Mouse (Mus musculus): ENCODE measurements around the gene Krtap3-1. TPM values are rescaled to one million over a fixed set of nuclear protein-coding genes. Genes with fewer than 3 reads are reported as not detected.
"Not testable (repeated sequence)": the region's sequence is repeated elsewhere in the genome, so short reads cannot be mapped to it uniquely, and the experiment has no call there.

Gene Krtap3-1
- not detected in 2 replicates for polyA plus RNA-seq (2016; fragmentation: Nextera tagmentation; extraction: Ambion mirVana)

DNA sequence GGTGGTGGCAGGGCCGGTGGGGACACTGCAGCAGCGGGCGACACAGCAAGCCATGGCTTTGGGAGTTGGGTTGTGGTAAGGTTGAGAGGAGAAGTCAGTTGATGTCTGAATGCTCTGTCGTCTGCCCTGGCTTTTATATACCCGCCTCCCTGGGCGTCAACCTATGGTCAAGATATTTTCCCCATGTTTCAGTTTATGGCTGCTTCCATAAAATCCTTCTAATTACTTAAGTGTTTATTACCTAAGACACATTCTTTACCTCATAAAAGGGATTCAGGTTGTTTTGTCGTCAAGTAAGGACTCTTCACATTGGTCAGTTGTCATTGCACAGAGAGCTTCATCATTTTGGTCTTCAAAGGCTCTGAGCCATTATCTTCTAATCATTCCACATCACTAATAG is at the start of gene Krtap3-1:
TSS of gene Krtap3-1 (minus strand) at position 101 of the 400 bp plus-strand sequence.
- no peak within 1 kb of the TSS for H3K4me3 ChIP-seq
- H3K27me3 ChIP-seq (replicated peaks): no peaks in the 10 kb centered on the region
- H3K36me3 ChIP-seq: no peaks in the 10 kb centered on the region
- H3K4me1 ChIP-seq: no peaks in the 10 kb centered on the region
- 79% methylated on average over 7 of the region's 7 CpGs for WGBS (ENCODE audit: insufficient replicate concordance)
- H3K9me3 ChIP-seq (replicated peaks): no peaks in the 10 kb centered on the region
- H3K9ac ChIP-seq: no peak within 1 kb of the TSS
- H3K27ac ChIP-seq: no peak within 1 kb of the TSS
- H3K4me2 ChIP-seq: no peak within 1 kb of the TSS
- no peak for ATAC-seq

DNA sequence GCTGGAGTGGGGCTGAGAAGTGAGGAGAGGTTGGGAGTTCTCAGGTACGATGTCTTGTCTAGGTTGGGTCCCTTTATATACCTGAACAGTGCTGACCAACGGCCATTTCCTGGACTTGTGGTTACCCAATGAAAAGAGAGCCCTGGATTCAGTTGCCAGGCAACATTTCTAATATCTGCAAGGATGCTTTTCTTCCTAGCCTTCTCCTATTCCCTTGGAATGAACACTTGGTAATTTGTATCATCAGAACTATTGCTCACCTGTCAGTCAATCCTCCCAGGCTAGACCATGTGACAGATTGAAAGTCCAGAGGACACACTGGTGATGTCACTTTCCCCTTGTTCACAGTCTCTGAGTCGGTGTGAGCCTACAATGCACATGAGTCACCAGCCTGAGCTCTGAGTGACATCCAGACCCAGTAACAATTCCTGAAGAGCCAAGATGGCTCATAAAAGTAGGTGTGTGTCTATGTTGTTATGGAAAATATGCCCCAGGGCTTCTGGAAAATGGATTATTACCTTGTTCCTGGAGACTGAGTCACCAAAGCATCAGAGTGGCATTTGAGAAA is 48.5 kb upstream of the Krtap3-1 start, which contains the start of gene Krtap2-4:
TSS of gene Krtap2-4 (minus strand) at position 51 of the 568 bp plus-strand sequence.
- H3K9ac ChIP-seq: no peak within 1 kb of the TSS
- no peak within 1 kb of the TSS for H3K4me3 ChIP-seq
- WGBS (ENCODE audit: insufficient replicate concordance): 50% methylated on average over 3 of the region's 3 CpGs
- H3K9me3 ChIP-seq (replicated peaks): no peaks in the 10 kb centered on the region
- no peaks in the 10 kb centered on the region for H3K36me3 ChIP-seq
- no peak within 1 kb of the TSS for H3K4me2 ChIP-seq
- no peaks in the 10 kb centered on the region for H3K27me3 ChIP-seq (replicated peaks)
- H3K4me1 ChIP-seq: no peaks in the 10 kb centered on the region
- no peak for ATAC-seq
- no peak within 1 kb of the TSS for H3K27ac ChIP-seq

DNA sequence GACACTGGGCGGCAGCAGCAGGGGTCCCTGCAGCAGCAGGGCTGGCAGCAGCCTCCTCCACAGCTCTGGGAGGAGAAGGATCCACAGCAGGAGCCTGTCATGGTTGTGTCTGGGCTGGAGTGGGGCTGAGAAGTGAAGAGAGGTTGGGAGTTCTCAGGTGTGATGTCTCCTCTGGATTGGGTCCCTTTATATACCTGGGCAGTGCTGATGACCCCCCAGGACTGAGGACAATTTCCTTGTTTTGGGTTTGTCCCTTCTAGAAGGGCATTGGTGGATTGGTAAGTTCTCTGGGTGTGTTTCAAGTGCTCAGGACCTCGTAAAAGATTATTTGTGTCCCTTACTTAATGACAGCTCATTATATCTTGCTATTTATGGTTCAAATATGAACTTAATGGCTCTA is 43.7 kb upstream of the Krtap3-1 start, which contains the start of gene Gm11937:
TSS of gene Gm11937 (minus strand) at position 101 of the 400 bp plus-strand sequence.
- H3K9me3 ChIP-seq (replicated peaks); H3K4me3 ChIP-seq; H3K36me3 ChIP-seq; H3K4me2 ChIP-seq; H3K9ac ChIP-seq; H3K4me1 ChIP-seq; H3K27me3 ChIP-seq (replicated peaks); ATAC-seq; H3K27ac ChIP-seq: not testable (repeated sequence)
- 55% methylated on average over 1 of the region's 2 CpGs for WGBS (ENCODE audit: insufficient replicate concordance)

DNA sequence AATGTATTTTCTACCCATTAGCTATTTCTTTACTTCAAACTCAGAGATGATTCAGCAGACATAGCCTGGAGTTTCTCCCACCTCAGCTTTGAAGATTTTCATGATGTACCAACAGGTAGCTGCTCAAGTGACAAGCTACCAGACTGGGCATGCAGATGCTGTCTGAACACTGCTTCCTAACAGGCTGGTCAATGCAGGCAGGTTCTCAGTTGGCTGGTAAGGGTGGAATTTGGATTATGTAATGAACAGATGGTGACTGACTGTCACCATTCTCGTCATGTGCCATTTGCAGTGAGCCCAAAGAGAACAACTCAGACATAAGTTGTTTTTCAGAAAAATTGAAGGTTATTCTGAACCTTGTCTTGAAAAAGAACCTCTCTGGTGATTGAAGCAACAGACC is 42.7 kb upstream of the Krtap3-1 start:
- Histone ChIP-seq H3K36me3 (no peaks in the 10 kb centered on the region), H3K4me1 (no peaks in the 10 kb centered on the region), H3K27ac (no peak overlapping the region), H3K4me3 (no peak overlapping the region), H3K4me2 (no peak overlapping the region), H3K27me3 (replicated peaks) (no peaks in the 10 kb centered on the region), H3K9me3 (replicated peaks) (no peaks in the 10 kb centered on the region), H3K9ac (no peak overlapping the region)
- ATAC-seq: no peak
- 56% methylated on average over 1 of the region's 1 CpGs for WGBS (ENCODE audit: insufficient replicate concordance)

DNA sequence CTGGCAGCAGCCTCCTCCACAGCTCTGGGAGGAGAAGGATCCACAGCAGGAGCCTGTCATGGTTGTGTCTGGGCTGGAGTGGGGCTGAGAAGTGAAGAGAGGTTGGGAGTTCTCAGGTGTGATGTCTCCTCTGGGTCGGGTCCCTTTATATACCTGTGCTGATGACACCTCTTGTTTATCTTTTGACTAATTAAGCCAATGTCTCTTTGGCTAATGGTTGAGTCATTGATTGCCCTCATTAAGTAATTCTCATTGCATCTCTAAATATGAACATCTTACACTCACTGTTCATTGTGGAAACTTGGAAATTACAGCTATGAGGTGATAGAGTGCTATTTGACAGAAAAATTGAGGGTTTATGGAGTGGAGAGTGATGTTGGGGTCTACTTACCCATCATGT is 36.8 kb upstream of the Krtap3-1 start, which contains the start of gene Gm11938:
TSS of gene Gm11938 (minus strand) at position 101 of the 400 bp plus-strand sequence.
- WGBS (ENCODE audit: insufficient replicate concordance): 23% methylated on average over 1 of the region's 1 CpGs
- not testable (repeated sequence) for H3K4me1 ChIP-seq; H3K36me3 ChIP-seq; H3K27ac ChIP-seq; H3K4me2 ChIP-seq; H3K9ac ChIP-seq; ATAC-seq; H3K4me3 ChIP-seq; H3K27me3 ChIP-seq (replicated peaks); H3K9me3 ChIP-seq (replicated peaks)

DNA sequence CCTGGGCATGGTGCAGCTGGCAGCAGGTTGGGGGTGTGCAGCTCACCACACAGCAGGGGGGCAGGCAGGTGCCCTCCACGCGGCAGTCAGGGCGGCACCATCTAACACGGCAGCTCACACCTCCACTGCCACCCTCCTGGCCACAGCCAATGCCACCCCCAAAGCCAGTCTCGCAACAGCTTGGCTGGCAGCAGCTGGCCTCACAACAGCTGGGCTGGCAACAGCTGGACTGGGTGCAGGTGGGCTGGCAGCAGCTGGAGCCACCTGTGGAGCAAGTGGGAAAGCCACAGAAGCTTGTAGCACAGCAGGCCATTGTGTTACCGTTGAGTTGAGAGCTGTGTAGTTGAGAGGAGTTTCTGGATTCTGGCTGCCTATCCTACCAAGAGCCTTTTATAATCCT is 31.3 kb upstream of the Krtap3-1 start, which contains the start of gene Krtap9-3:
TSS of gene Krtap9-3 (minus strand) at position 364 of the 400 bp plus-strand sequence.
- H3K9ac ChIP-seq; H3K27me3 ChIP-seq (replicated peaks); H3K4me3 ChIP-seq; H3K9me3 ChIP-seq (replicated peaks); H3K27ac ChIP-seq; H3K4me1 ChIP-seq; H3K36me3 ChIP-seq; H3K4me2 ChIP-seq; ATAC-seq: not testable (repeated sequence)
- 58% methylated on average over 4 of the region's 6 CpGs for WGBS (ENCODE audit: insufficient replicate concordance)

DNA sequence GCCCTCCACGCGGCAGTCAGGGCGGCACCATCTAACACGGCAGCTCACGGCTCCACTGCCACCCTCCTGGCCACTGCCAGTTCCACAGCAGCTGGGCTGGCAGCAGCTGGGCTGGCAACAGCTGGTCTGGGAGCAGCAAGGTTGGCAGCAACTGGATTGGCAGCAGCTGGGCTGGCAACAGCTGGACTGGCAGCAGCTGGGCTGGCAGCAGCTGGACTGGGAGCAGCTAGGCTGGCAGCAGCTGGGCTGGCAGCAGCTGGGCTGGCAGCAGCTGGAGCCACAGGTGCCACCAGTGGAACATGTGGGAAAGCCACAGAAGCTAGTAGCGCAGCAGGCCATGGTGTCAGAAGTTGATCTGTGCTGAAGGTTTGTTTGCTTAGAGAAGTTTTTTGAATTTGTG is 24.6 kb upstream of the Krtap3-1 start, which contains the start of gene Krtap1-3:
TSS of gene Krtap1-3 (minus strand) at position 359 of the 400 bp plus-strand sequence.
- Histone ChIP-seq H3K4me3 (no peak within 1 kb of the TSS), H3K4me1 (no peaks in the 10 kb centered on the region), H3K27me3 (replicated peaks) (no peaks in the 10 kb centered on the region), H3K9ac (no peak within 1 kb of the TSS), H3K4me2 (no peak within 1 kb of the TSS), H3K27ac (no peak within 1 kb of the TSS), H3K9me3 (replicated peaks) (no peaks in the 10 kb centered on the region), H3K36me3 (no peaks in the 10 kb centered on the region)
- 77% methylated on average over 6 of the region's 6 CpGs for WGBS (ENCODE audit: insufficient replicate concordance)
- no peak for ATAC-seq

DNA sequence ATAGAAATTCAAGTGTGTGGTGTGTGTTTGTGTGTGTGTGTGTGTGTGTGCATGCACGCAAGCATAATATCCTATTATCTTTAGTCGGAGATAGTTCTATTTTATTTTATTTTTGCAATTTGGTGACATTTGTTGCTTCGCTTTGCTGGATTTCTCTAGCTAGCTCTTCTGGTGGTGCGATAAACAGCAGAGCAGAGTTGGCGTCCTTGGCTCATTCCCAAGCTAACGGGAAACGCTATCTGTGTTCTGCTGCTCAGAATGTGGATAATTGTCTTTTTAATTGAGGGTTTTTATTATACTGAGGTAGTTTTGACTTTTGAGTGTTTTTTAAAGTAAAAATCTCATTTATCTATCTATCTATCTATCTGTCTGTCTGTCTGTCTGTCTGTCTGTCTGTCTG is 18.7 kb upstream of the Krtap3-1 start:
- Histone ChIP-seq H3K27ac (no peak overlapping the region), H3K36me3 (no peaks in the 10 kb centered on the region), H3K9ac (no peak overlapping the region), H3K4me3 (no peak overlapping the region), H3K27me3 (replicated peaks) (no peaks in the 10 kb centered on the region), H3K4me1 (no peaks in the 10 kb centered on the region), H3K4me2 (no peak overlapping the region), H3K9me3 (replicated peaks) (no peaks in the 10 kb centered on the region)
- WGBS (ENCODE audit: insufficient replicate concordance): 77% methylated on average over 7 of the region's 7 CpGs
- no peak for ATAC-seq

DNA sequence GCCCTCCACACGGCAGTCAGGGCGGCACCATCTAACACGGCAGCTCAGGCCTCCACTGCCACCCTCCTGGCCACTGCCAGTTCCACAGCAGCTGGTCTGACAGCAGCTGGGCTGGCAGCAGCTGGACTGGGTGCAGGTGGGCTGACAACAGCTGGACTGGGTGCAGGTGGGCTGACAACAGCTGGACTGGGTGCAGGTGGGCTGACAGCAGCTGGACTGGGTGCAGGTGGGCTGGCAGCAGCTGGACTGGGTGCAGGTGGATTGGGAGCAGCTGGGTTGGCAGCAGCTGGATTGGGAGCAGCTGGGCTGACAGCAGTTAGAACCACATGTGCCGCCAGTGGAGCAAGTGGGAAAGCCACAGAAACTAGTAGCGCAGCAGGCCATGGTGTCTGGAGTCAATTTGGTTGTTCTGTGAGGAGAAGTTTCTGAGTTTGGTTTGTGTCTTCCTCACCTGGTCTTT is 16.8 kb upstream of the Krtap3-1 start, which contains the start of gene Krtap1-4:
TSS of gene Krtap1-4 (minus strand) at position 410 of the 460 bp plus-strand sequence.
- Histone ChIP-seq H3K4me2 (no peak within 1 kb of the TSS), H3K4me3 (no peak within 1 kb of the TSS), H3K4me1 (no peaks in the 10 kb centered on the region), H3K36me3 (no peaks in the 10 kb centered on the region), H3K9ac (no peak within 1 kb of the TSS), H3K9me3 (replicated peaks) (no peaks in the 10 kb centered on the region), H3K27me3 (replicated peaks) (no peaks in the 10 kb centered on the region), H3K27ac (no peak within 1 kb of the TSS)
- WGBS (ENCODE audit: insufficient replicate concordance): 75% methylated on average over 5 of the region's 5 CpGs
- no peak for ATAC-seq

DNA sequence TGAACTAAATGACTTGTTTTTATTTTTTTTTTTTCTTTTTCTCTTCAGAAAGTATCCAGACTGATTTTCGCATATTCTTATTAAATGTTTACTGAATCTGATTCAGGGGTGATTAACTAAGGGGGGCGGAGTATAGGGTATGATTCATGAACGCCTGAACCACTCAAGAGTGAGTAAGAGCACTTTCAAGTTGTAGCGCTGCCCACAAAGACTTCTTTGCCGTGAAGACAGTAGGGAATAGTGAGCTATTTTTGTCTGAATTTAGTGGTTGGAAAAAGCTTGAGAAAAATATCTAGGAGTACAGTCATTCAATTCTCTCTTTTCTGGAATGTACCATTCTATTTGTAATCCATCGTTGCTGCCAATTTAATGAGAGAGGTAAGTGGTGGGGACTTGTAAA is 15.1 kb upstream of the Krtap3-1 start:
- H3K27me3 ChIP-seq (replicated peaks): no peaks in the 10 kb centered on the region
- H3K9me3 ChIP-seq (replicated peaks): no peaks in the 10 kb centered on the region
- WGBS (ENCODE audit: insufficient replicate concordance): 70% methylated on average over 6 of the region's 6 CpGs
- H3K4me2 ChIP-seq: no peak overlapping the region
- H3K4me1 ChIP-seq: no peaks in the 10 kb centered on the region
- no peaks in the 10 kb centered on the region for H3K36me3 ChIP-seq
- H3K9ac ChIP-seq: no peak overlapping the region
- H3K4me3 ChIP-seq: no peak overlapping the region
- ATAC-seq: no peak
- H3K27ac ChIP-seq: no peak overlapping the region

DNA sequence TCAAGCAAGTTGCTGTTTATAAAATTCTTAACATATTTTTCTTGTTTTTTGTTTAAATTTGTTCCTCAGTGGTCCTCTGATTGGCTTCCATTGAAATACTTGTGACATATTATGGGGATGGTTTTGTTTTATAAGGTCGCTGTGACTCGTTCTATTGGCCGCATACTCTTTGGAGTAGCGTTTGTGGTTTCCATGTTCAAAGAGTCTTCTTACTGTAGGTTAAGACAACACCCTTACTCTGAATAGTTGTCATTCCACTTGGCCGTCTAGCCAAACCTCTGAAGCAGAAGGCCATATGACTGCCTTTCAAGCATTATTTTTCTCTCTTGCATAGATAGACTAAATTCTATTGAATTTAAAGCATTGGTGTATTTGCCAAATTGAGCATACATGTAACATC is 14.6 kb upstream of the Krtap3-1 start:
- Histone ChIP-seq H3K9me3 (replicated peaks) (no peaks in the 10 kb centered on the region), H3K27ac (no peak overlapping the region), H3K4me1 (no peaks in the 10 kb centered on the region), H3K27me3 (replicated peaks) (no peaks in the 10 kb centered on the region), H3K4me2 (no peak overlapping the region), H3K9ac (no peak overlapping the region), H3K36me3 (no peaks in the 10 kb centered on the region), H3K4me3 (no peak overlapping the region)
- 82% methylated on average over 5 of the region's 5 CpGs for WGBS (ENCODE audit: insufficient replicate concordance)
- ATAC-seq: no peak

DNA sequence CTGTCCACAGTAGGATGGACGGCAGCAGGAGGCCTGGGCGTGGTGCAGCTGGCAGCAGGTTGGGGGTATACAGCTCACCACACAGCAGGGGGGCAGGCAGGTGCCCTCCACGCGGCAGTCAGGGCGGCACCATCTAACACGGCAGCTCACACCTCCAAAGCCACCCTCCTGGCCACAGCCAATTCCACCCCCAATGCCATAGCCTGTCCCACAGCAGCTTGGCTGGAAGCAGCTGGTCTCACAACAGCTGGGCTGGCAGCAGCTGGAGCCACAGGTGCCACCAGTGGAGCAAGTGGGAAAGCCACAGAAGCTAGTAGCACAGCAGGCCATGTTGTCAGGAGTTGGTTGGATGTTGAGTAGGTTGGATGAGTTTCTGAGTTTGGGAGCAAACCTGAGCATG is 14.2 kb upstream of the Krtap3-1 start, which contains the start of gene Krtap1-5:
TSS of gene Krtap1-5 (minus strand) at position 381 of the 400 bp plus-strand sequence.
- no peaks in the 10 kb centered on the region for H3K4me1 ChIP-seq
- H3K36me3 ChIP-seq: no peaks in the 10 kb centered on the region
- H3K4me3 ChIP-seq: no peak within 1 kb of the TSS
- H3K27me3 ChIP-seq (replicated peaks): no peaks in the 10 kb centered on the region
- H3K27ac ChIP-seq: no peak within 1 kb of the TSS
- WGBS (ENCODE audit: insufficient replicate concordance): 74% methylated on average over 3 of the region's 6 CpGs
- ATAC-seq: no peak
- no peak within 1 kb of the TSS for H3K4me2 ChIP-seq
- no peaks in the 10 kb centered on the region for H3K9me3 ChIP-seq (replicated peaks)
- H3K9ac ChIP-seq: no peak within 1 kb of the TSS

All from liver, embryonic 12.5 days (tissue).